Mouse (Mus musculus): ENCODE data around the gene Bcas2. TPM values are rescaled to one million over a fixed set of nuclear protein-coding genes. Genes with fewer than 3 reads are reported as not detected.
A peak's percentile ranks its signal among the peaks of the same experiment; 100 is the strongest.

Gene Bcas2
- polyA plus RNA-seq, 1 experiment = 186 TPM

DNA sequence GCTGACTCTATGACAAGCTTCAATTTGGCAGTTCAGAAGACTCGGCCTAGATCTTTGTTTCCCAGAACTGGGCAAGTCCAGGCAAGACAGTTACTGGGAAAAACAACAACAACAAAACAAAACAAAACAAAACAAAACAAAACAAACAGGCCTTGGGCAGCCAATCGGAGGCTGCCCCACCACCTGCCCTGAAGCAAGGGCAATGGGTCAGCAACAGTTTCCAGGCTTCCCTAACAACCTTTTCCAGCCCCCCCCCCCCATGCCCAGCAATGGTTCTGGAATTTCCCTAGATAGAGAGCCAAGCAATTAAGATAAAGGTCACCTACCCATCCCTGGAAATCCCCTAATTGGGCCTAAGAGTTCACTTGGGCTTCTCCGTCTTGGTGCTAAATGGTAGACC lies 33.0 kb downstream of the Bcas2 start:
- peaks cover 2% of the 10 kb centered on the region; the same call in 1 of the 2 replicates for H3K36me3 ChIP-seq (ENCODE audit: control insufficient read depth, insufficient read depth, low read length, poor library complexity, severe bottlenecking)
- no peaks in the 10 kb centered on the region for H3K27me3 ChIP-seq (ENCODE audit: control insufficient read depth, insufficient read depth, low read length, poor library complexity, severe bottlenecking)
- H3K27ac ChIP-seq (ENCODE audit: insufficient read depth, low read length) = peak overlapping the region; percentile 97
- H3K4me1 ChIP-seq (ENCODE audit: control insufficient read depth, insufficient read depth, low read length) = peaks cover 6% of the 10 kb centered on the region
- peak; percentile 92 for TF ChIP-seq EP300 (IDR thresholded peaks at IDR 0.05; ENCODE audit: insufficient read depth, low read depth, low read length)
- no peak for TF ChIP-seq POLR2A (IDR thresholded peaks at IDR 0.05; ENCODE audit: insufficient read depth, low read length)
- H3K4me3 ChIP-seq (ENCODE audit: low read depth, low read length) = no peak overlapping the region
- no peak overlapping the region for H3K9ac ChIP-seq (ENCODE audit: low read depth, poor library complexity, severe bottlenecking)
- peaks cover 12% of the 10 kb centered on the region for H3K9me3 ChIP-seq (replicated peaks; ENCODE audit: control insufficient read depth, insufficient read depth, low read length, poor library complexity, severe bottlenecking)

GRCm38 (mm10) chr3:103206393-103206792 lies 34.9 kb downstream of the Bcas2 start:
- Histone ChIP-seq H3K27ac (ENCODE audit: insufficient read depth, low read length) (peak overlapping the region; percentile 100), H3K4me3 (ENCODE audit: low read depth, low read length) (no peak overlapping the region), H3K4me1 (ENCODE audit: control insufficient read depth, insufficient read depth, low read length) (peaks cover 6% of the 10 kb centered on the region), H3K27me3 (ENCODE audit: control insufficient read depth, insufficient read depth, low read length, poor library complexity, severe bottlenecking) (no peaks in the 10 kb centered on the region), H3K9ac (ENCODE audit: low read depth, poor library complexity, severe bottlenecking) (no peak overlapping the region), H3K36me3 (ENCODE audit: control insufficient read depth, insufficient read depth, low read length, poor library complexity, severe bottlenecking) (peaks cover 4% of the 10 kb centered on the region; the same call in 1 of the 2 replicates), H3K9me3 (replicated peaks; ENCODE audit: control insufficient read depth, insufficient read depth, low read length, poor library complexity, severe bottlenecking) (peaks cover 20% of the 10 kb centered on the region)
- TF ChIP-seq POLR2A (IDR thresholded peaks at IDR 0.05; ENCODE audit: insufficient read depth, low read length) (no peak), CTCF (IDR thresholded peaks at IDR 0.05; ENCODE audit: low read depth, low read length) (no peak), EP300 (IDR thresholded peaks at IDR 0.05; ENCODE audit: insufficient read depth, low read depth, low read length) (no peak)

GRCm38 (mm10) chr3:103207749-103208148 lies 36.3 kb downstream of the Bcas2 start:
- no peak for TF ChIP-seq POLR2A (IDR thresholded peaks at IDR 0.05; ENCODE audit: insufficient read depth, low read length)
- TF ChIP-seq EP300 (IDR thresholded peaks at IDR 0.05; ENCODE audit: insufficient read depth, low read depth, low read length) = peak; percentile 59; the same call in 1 of the 2 replicates
- TF ChIP-seq CTCF (IDR thresholded peaks at IDR 0.05; ENCODE audit: low read depth, low read length) = no peak
- Histone ChIP-seq H3K27me3 (ENCODE audit: control insufficient read depth, insufficient read depth, low read length, poor library complexity, severe bottlenecking) (no peaks in the 10 kb centered on the region), H3K27ac (ENCODE audit: insufficient read depth, low read length) (peak overlapping the region; percentile 100)

DNA sequence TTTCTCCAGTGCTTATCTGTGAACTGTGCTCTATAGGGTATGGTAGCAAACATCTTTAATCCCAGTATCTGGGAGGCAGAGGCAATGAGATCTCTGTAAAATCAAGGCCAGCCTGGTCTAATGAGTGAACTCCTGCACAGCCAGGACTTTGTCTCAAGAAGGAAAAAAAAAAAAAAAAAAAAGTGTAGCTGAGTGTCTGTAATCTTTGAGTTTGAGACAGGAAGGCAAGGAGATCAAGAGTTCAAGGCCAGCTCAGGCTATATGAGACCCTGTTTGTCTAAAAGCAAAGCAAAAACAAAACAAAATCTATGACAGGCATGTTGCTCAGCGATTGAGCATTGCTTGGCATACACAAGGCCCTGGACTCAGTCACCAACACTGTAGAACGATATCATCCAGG lies 36.8 kb downstream of the Bcas2 start:
- peak overlapping the region; percentile 100 for H3K27ac ChIP-seq (ENCODE audit: insufficient read depth, low read length)
- H3K9ac ChIP-seq (ENCODE audit: low read depth, poor library complexity, severe bottlenecking) = peak overlapping the region; percentile 66
- no peak for TF ChIP-seq POLR2A (IDR thresholded peaks at IDR 0.05; ENCODE audit: insufficient read depth, low read length)
- peaks cover 9% of the 10 kb centered on the region for H3K4me1 ChIP-seq (ENCODE audit: control insufficient read depth, insufficient read depth, low read length)
- no peaks in the 10 kb centered on the region for H3K27me3 ChIP-seq (ENCODE audit: control insufficient read depth, insufficient read depth, low read length, poor library complexity, severe bottlenecking)
- H3K9me3 ChIP-seq (replicated peaks; ENCODE audit: control insufficient read depth, insufficient read depth, low read length, poor library complexity, severe bottlenecking) = peaks cover 19% of the 10 kb centered on the region
- no peak overlapping the region for H3K4me3 ChIP-seq (ENCODE audit: low read depth, low read length)
- peaks cover 4% of the 10 kb centered on the region; the same call in 1 of the 2 replicates for H3K36me3 ChIP-seq (ENCODE audit: control insufficient read depth, insufficient read depth, low read length, poor library complexity, severe bottlenecking)

More at GRCm38 (mm10) chr3:103207749-103208148, 36.3 kb downstream of the Bcas2 start:
- Histone ChIP-seq H3K9ac (ENCODE audit: low read depth, poor library complexity, severe bottlenecking) (peak overlapping the region; percentile 73), H3K9me3 (replicated peaks; ENCODE audit: control insufficient read depth, insufficient read depth, low read length, poor library complexity, severe bottlenecking) (peaks cover 20% of the 10 kb centered on the region), H3K4me1 (ENCODE audit: control insufficient read depth, insufficient read depth, low read length) (peaks cover 9% of the 10 kb centered on the region), H3K4me3 (ENCODE audit: low read depth, low read length) (no peak overlapping the region), H3K36me3 (ENCODE audit: control insufficient read depth, insufficient read depth, low read length, poor library complexity, severe bottlenecking) (peaks cover 4% of the 10 kb centered on the region; the same call in 1 of the 2 replicates)

DNA sequence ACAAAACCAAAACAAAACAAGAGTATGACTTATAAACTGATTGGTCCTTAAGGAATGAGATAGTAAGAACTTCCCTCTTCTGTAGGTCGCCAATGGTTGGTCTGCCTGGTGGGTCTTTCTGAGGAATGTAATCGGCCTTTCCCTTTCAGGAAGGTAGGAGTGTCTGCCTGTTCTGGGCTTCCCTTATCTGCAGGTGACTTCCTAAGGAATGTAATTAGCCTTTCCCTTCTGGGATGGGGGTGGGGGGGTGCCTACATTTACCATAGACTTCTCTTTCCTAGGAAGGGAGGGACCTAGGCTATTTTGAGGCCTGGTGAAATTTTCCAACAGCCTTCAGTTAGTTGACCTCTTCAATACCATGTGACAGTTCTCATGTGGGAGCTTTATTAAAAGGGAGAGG lies 39.6 kb downstream of the Bcas2 start:
- TF ChIP-seq CTCF (IDR thresholded peaks at IDR 0.05; ENCODE audit: low read depth, low read length) (no peak), POLR2A (IDR thresholded peaks at IDR 0.05; ENCODE audit: insufficient read depth, low read length) (no peak), EP300 (IDR thresholded peaks at IDR 0.05; ENCODE audit: insufficient read depth, low read depth, low read length) (0 out of 2 replicates have a peak, but pooled peaks have one; percentile 21)
- Histone ChIP-seq H3K27ac (ENCODE audit: insufficient read depth, low read length) (peak overlapping the region; percentile 46), H3K4me1 (ENCODE audit: control insufficient read depth, insufficient read depth, low read length) (peaks cover 13% of the 10 kb centered on the region), H3K27me3 (ENCODE audit: control insufficient read depth, insufficient read depth, low read length, poor library complexity, severe bottlenecking) (no peaks in the 10 kb centered on the region), H3K4me3 (ENCODE audit: low read depth, low read length) (no peak overlapping the region), H3K9me3 (replicated peaks; ENCODE audit: control insufficient read depth, insufficient read depth, low read length, poor library complexity, severe bottlenecking) (peaks cover 14% of the 10 kb centered on the region), H3K36me3 (ENCODE audit: control insufficient read depth, insufficient read depth, low read length, poor library complexity, severe bottlenecking) (0 out of 2 replicates have a peak, but pooled peaks cover 2% of the 10 kb centered on the region), H3K9ac (ENCODE audit: low read depth, poor library complexity, severe bottlenecking) (no peak overlapping the region)

DNA sequence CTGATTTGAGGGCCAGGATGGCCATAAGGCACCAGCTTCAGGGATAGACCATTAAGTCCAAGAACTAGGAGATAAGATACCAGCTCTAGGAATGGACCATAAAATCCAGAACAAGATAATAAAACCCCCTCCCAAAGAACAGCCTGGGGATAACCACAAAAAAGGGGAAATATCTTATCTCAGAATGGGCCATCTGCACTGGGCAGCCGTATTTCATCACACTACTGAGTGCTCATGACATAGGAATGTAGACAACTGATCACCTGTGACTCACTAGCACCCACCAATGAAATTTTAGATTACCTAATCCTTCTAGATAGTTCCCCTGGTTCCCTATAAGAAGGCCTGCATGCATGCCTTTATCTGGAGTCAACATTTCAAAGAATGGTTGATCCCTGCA lies 40.7 kb downstream of the Bcas2 start:
- Histone ChIP-seq H3K27ac (ENCODE audit: insufficient read depth, low read length) (peak overlapping the region; percentile 46; the same call in 1 of the 2 replicates), H3K36me3 (ENCODE audit: control insufficient read depth, insufficient read depth, low read length, poor library complexity, severe bottlenecking) (0 out of 2 replicates have a peak, but pooled peaks cover 2% of the 10 kb centered on the region), H3K27me3 (ENCODE audit: control insufficient read depth, insufficient read depth, low read length, poor library complexity, severe bottlenecking) (no peaks in the 10 kb centered on the region), H3K9ac (ENCODE audit: low read depth, poor library complexity, severe bottlenecking) (no peak overlapping the region), H3K4me3 (ENCODE audit: low read depth, low read length) (no peak overlapping the region), H3K9me3 (replicated peaks; ENCODE audit: control insufficient read depth, insufficient read depth, low read length, poor library complexity, severe bottlenecking) (peaks cover 14% of the 10 kb centered on the region), H3K4me1 (ENCODE audit: control insufficient read depth, insufficient read depth, low read length) (peaks cover 13% of the 10 kb centered on the region)
- no peak for TF ChIP-seq POLR2A (IDR thresholded peaks at IDR 0.05; ENCODE audit: insufficient read depth, low read length)

Measured in ES-Bruce4 (cell line).